Mouse (Mus musculus): Measurements from ENCODE around the gene Gm21304. TPM values are rescaled to one million over a fixed set of nuclear protein-coding genes. Genes with fewer than 3 reads are reported as not detected.
"Not testable (repeated sequence)": the region's sequence is repeated elsewhere in the genome, so short reads cannot be mapped to it uniquely, and the experiment has no call there.

The Gm21304 gene
- not detected in 2 replicates for polyA plus RNA-seq (2015; fragmentation: Nextera tagmentation; extraction: Ambion mirVana)

- H3K27me3 ChIP-seq; H3K4me1 ChIP-seq; H3K9ac ChIP-seq; H3K4me3 ChIP-seq; H3K36me3 ChIP-seq; ATAC-seq (ENCODE audit: insufficient number of reproducible peaks, insufficient read depth, low FRiP score, low TSS enrichment, low read depth); H3K4me2 ChIP-seq; H3K27ac ChIP-seq; H3K9me3 ChIP-seq: not testable (repeated sequence)
- no CpG with 5 or more reads among the region's 3 CpGs for WGBS
Measured at GRCm38 (mm10) chr10:104168215-104168614, at the start of gene Gm21304. Gene Gm21304 (plus strand): TSS chr10:104168515.

GRCm38 (mm10) chr10:104142687-104143086 lies 25.6 kb upstream of the Gm21304 start, which contains the start of gene Gm21293:
Gene Gm21293 (plus strand): TSS chr10:104142987.
- not testable (repeated sequence) for H3K9me3 ChIP-seq; ATAC-seq (ENCODE audit: insufficient number of reproducible peaks, insufficient read depth, low FRiP score, low TSS enrichment, low read depth); H3K4me1 ChIP-seq; H3K9ac ChIP-seq; H3K4me3 ChIP-seq; H3K27me3 ChIP-seq; H3K36me3 ChIP-seq; H3K27ac ChIP-seq; H3K4me2 ChIP-seq
- WGBS = no CpG with 5 or more reads among the region's 3 CpGs

- H3K4me3 ChIP-seq; H3K36me3 ChIP-seq; H3K4me2 ChIP-seq; H3K9ac ChIP-seq; H3K27me3 ChIP-seq; H3K27ac ChIP-seq; H3K9me3 ChIP-seq; H3K4me1 ChIP-seq; ATAC-seq (ENCODE audit: insufficient number of reproducible peaks, insufficient read depth, low FRiP score, low TSS enrichment, low read depth): not testable (repeated sequence)
- no CpG with 5 or more reads among the region's 3 CpGs for WGBS
Measured at GRCm38 (mm10) chr10:104151197-104151596, 17.1 kb upstream of the Gm21304 start, which contains the start of gene Gm6763. Gene Gm6763 (plus strand): TSS chr10:104151497.

- ATAC-seq (ENCODE audit: insufficient number of reproducible peaks, insufficient read depth, low FRiP score, low TSS enrichment, low read depth) = not testable (repeated sequence)
- WGBS = no CpG with 5 or more reads among the region's 3 CpGs
Measured at GRCm38 (mm10) chr10:104159706-104160105, 8.6 kb upstream of the Gm21304 start, which contains the start of gene Gm8764. Gene Gm8764 (plus strand): TSS chr10:104160006.

GRCm38 (mm10) chr10:104176724-104177123 lies 8.4 kb downstream of the Gm21304 start, which contains the start of gene Gm21312:
Gene Gm21312 (plus strand): TSS chr10:104177024.
- not testable (repeated sequence) for H3K4me3 ChIP-seq; H3K9me3 ChIP-seq; H3K4me2 ChIP-seq; H3K27ac ChIP-seq; ATAC-seq (ENCODE audit: insufficient number of reproducible peaks, insufficient read depth, low FRiP score, low TSS enrichment, low read depth); H3K4me1 ChIP-seq; H3K36me3 ChIP-seq; H3K27me3 ChIP-seq; H3K9ac ChIP-seq
- WGBS = no CpG with 5 or more reads among the region's 3 CpGs

More at GRCm38 (mm10) chr10:104159706-104160105, 8.6 kb upstream of the Gm21304 start, which contains the start of gene Gm8764:
- H3K4me1 ChIP-seq, H3K9ac ChIP-seq, H3K27me3 ChIP-seq, H3K9me3 ChIP-seq, H3K4me3 ChIP-seq, H3K4me2 ChIP-seq, H3K36me3 ChIP-seq, H3K27ac ChIP-seq: not testable (repeated sequence)

GRCm38 (mm10) chr10:104185233-104185632 lies 16.9 kb downstream of the Gm21304 start, which contains the start of gene Gm20765:
Gene Gm20765 (plus strand): TSS chr10:104185533.
- H3K4me3 ChIP-seq; H3K4me1 ChIP-seq; H3K27ac ChIP-seq; H3K9me3 ChIP-seq; H3K27me3 ChIP-seq; H3K9ac ChIP-seq; H3K36me3 ChIP-seq; ATAC-seq (ENCODE audit: insufficient number of reproducible peaks, insufficient read depth, low FRiP score, low TSS enrichment, low read depth); H3K4me2 ChIP-seq: not testable (repeated sequence)
- WGBS = no CpG with 5 or more reads among the region's 3 CpGs

- not testable (repeated sequence) for H3K9me3 ChIP-seq; H3K4me1 ChIP-seq; H3K36me3 ChIP-seq; ATAC-seq (ENCODE audit: insufficient number of reproducible peaks, insufficient read depth, low FRiP score, low TSS enrichment, low read depth); H3K27ac ChIP-seq; H3K4me2 ChIP-seq; H3K4me3 ChIP-seq; H3K9ac ChIP-seq; H3K27me3 ChIP-seq
- WGBS = no CpG with 5 or more reads among the region's 3 CpGs
Measured at GRCm38 (mm10) chr10:104193742-104194141, 25.4 kb downstream of the Gm21304 start, which contains the start of gene Gm4340. Gene Gm4340 (plus strand): TSS chr10:104194042.

- Histone ChIP-seq H3K4me2 (no peak overlapping the region), H3K4me1 (no peaks in the 10 kb centered on the region), H3K27ac (no peak overlapping the region), H3K4me3 (no peak overlapping the region), H3K36me3 (no peaks in the 10 kb centered on the region), H3K27me3 (no peaks in the 10 kb centered on the region), H3K9me3 (no peaks in the 10 kb centered on the region), H3K9ac (no peak overlapping the region)
- ATAC-seq (ENCODE audit: insufficient number of reproducible peaks, insufficient read depth, low FRiP score, low TSS enrichment, low read depth) = no peak
- WGBS = 81% methylated on average over 1 of the region's 1 CpGs
Measured at GRCm38 (mm10) chr10:104209655-104210054, 41.3 kb downstream of the Gm21304 start.

- Histone ChIP-seq H3K36me3 (no peaks in the 10 kb centered on the region), H3K27ac (no peak overlapping the region), H3K4me2 (no peak overlapping the region), H3K27me3 (no peaks in the 10 kb centered on the region), H3K9ac (no peak overlapping the region), H3K4me3 (no peak overlapping the region), H3K9me3 (no peaks in the 10 kb centered on the region), H3K4me1 (no peaks in the 10 kb centered on the region)
- ATAC-seq (ENCODE audit: insufficient number of reproducible peaks, insufficient read depth, low FRiP score, low TSS enrichment, low read depth) = no peak
- WGBS = 75% methylated on average over 3 of the region's 3 CpGs
Measured at GRCm38 (mm10) chr10:104210268-104210990, 42.1 kb downstream of the Gm21304 start.

- Histone ChIP-seq H3K27me3 (no peaks in the 10 kb centered on the region), H3K9me3 (no peaks in the 10 kb centered on the region), H3K4me2 (no peak overlapping the region), H3K36me3 (no peaks in the 10 kb centered on the region), H3K9ac (no peak overlapping the region), H3K4me3 (no peak overlapping the region), H3K27ac (no peak overlapping the region), H3K4me1 (no peaks in the 10 kb centered on the region)
- no peak for ATAC-seq (ENCODE audit: insufficient number of reproducible peaks, insufficient read depth, low FRiP score, low TSS enrichment, low read depth)
- 84% methylated on average over 5 of the region's 5 CpGs for WGBS
Measured at GRCm38 (mm10) chr10:104214527-104214926, 46.2 kb downstream of the Gm21304 start.

All from embryonic facial prominence, embryonic 13.5 days (tissue).